Mouse (Mus musculus) CD8-positive naive resting alpha-beta T cell, adult 2 months (primary cell): ENCODE data around the gene Apbb2.

ENCODE experiments used
- DNase-seq, 2 experiments: peaks; one replicate each; pipeline ENCODE4 v3.0.0; 2022; ENCODE audit warnings: low read depth in 2 of 2, low spot score in 2 of 2

The Apbb2 gene

DNA sequence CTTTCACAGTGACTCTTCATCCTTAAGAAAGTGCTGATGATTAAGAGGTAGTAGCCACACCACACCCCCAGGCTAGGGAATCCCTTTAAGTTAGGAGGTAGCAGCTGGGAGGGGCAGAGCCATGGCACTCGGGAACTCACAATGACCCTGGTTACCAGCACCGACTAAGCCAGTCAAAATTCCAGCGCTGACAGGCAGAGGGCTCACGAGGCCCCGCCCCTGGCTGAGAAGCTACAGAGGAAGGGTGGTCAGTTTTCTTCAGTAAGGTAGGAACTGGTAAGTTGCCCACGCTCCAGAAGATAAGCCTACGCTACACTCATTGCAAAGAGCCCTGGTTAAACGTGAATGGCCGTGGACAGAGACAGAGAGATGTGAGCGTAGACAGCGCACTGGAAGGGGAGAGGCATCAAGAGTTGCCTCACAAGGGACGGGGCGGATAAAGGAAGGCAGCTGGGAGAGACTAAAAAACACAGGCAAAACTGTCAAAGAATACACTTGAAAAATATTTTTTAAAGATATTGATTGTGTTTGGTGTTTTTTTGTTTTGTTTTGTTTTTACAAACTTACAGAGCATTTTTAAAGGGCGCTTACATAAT, 100.1 kb downstream of the Apbb2 start:
- no peak for DNase-seq

DNA sequence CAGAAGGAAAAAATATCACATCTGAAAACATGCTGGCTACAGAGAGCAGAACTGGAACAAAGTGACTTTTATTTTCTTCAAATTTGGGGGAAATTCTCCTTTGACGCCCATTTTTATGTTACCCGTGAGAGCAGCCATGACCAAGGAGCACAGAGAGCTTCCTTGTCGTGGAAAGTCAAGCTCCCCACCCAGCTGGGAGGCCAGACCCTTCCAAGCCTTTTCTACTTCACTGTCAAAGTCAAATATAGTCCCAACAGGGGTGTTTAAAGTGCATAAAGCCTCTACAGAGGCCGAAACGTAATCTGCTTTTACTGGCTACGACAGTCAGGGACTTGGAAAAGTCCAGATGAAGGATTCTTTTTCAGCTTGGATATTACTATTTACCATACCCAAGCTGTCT, 101.1 kb downstream of the Apbb2 start:
- no peak for DNase-seq

DNA sequence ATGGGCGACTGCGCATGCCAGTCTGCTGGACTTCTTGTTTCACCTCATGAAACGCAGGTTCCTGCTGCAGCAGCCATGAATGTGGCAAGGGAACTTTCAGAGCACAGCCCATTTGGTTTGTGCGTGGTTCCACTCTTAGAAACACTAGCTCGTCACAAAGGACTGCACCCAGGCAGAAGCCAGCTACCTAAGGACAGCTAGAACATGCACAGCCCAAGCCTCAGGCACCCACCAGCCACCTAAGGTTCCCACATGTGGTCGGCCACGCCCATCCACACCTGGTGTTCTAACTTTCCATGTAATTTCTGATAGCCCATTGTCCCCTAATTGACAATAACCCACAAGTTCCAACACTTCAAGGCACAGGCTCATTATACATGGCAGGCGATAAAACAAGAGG, 102.3 kb downstream of the Apbb2 start:
- no peak for DNase-seq

DNA sequence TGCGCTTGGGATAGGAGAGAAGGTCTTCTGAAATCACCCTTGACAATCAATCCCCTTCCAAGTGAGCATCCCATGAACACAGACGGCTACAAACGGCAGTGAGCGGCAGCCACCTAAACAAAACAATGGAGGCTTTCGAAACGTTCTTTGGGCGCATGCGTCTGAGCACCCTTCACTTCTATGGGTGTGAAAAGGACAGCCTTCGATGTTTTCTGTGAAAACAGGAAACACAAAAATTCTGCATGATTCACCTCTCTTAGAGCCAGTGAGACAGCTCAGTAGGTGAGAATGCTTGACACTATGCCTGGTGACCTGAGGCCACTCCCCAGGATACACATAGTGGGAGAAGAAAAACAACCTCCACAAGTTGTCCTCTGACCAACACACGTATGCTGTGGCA, 103.3 kb downstream of the Apbb2 start:
- DNase-seq = no peak

DNA sequence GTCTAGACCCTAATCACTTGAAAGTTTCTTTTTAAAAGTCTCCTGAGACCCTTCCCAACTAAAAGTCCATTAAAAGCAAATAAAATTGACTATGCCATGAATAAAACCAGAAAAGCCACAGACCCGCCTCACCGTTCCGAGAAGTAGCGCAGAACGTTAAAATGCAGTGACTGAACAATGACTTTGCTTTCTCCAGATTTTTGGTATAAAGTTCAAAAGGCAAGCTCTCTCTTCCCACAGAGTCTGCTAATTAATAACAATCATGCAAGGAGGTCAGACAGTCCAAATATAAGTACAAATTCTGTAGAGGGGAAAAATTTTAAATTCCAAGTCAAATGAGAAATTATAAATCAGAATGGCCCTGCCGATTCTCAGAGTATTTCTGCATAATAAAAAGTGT, 103.9 kb downstream of the Apbb2 start:
- no peak for DNase-seq

DNA sequence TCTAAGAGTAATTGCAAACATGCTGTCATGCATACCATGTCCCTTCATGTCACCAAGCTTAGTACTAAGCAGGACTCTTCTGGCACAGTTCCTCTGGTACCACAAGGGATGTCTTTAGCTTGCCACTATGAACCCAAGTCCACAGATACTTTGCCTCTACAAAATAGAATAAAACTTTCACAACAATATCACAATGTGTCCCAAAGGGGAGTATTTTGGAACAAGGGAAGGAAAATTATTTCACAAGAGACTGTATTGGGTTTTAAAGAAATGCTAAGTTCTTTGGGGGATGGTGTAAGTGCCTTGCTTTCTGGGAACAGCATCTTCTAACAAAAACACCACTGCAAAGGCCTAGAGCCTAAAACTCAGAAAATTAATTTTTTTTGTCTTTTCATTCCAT, 105.2 kb downstream of the Apbb2 start:
- DNase-seq = no peak

DNA sequence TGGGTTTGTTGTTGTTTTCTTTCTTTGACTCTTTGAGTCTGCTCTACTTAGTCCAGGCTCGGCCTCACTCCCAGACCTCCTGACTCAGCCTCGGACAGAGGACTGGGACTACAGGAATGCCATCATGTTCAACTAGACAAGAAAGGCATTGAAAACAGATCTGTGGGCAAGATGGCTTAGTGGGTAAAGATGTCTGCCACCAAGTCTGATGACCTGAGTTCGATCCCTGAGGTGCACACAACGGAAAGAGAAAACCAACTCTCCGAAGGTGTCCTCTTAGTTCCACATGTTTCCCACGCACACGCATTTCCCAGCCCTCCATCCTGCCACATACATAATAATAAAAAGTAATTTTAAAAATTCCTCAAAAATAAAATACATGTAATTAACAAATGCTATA, 106.1 kb downstream of the Apbb2 start:
- DNase-seq = no peak

DNA sequence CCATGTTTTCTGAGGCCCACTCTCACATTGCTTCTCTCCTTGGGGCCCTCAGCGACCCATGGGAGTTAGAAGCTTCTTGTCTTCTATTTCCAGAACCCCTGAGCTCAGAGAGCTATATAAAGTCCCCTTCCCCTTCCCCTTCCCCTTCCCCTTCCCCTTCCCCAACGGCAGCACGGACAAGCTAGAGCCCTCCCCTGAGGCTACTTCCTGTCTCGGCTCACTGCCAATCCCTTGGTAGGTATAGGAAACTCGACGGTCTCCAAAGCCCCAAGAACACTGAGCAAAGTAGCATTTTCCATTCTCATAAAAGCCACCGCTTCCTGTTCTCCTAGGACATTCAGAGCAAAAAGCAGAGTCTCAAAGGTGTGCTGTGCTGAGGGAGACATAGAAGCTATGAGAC, 107.9 kb downstream of the Apbb2 start:
- no peak for DNase-seq

DNA sequence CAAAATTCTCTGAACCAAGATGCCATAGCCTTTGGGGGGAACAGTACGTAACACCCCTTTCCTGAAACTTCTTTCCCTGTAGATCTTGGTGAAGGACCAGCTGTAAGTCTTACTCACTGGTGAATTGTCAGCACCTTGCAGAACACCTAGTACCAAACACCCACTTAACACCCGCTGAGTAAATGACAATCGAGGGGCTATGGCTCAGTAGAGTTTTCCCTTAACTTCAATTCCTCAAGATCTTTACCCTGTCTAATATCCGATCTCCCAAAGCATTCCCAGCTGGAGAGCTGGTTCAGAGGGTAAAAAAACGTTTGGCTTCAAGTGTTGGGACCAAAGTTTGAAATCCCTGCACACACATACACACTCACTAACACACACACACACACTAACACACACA, 109.4 kb downstream of the Apbb2 start:
- no peak for DNase-seq

DNA sequence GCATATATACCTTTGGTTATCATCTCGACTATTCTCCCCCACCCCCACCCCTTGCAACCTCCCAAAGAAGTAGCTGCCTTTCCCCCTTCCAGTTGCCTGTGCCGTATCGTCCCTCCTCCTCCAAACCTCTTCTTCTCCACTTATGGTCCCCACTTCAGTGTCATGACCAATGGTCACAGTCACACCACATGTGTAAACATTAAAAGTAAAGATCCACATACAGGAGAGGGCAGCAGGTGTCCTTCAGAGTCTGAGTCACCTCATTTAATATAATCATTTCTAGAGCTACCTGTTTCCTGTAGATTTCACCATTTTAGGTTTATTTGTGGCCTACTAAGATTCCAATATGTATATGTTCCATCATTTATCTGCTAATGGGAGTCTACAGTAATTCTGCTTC, 113.0 kb downstream of the Apbb2 start:
- DNase-seq = no peak

DNA sequence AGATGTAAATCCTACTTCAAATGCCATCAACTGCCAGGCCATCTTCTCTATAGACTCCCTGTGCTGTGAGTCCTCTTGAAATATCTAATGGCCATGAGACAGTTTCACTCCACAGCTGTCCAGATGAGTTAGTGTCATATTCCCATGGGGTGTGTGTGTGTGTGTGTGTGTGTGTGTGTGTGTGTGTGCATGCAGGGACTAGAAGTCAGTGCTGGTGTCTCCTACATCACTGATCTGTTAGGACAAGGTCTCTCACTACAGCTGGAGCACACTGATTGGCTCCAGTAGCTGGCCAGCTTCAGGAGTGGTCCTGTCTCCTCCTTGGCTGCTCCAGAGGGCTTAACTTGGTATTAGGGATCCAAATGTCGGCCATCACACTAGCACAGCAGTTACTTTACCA, 113.5 kb downstream of the Apbb2 start:
- DNase-seq = no peak

DNA sequence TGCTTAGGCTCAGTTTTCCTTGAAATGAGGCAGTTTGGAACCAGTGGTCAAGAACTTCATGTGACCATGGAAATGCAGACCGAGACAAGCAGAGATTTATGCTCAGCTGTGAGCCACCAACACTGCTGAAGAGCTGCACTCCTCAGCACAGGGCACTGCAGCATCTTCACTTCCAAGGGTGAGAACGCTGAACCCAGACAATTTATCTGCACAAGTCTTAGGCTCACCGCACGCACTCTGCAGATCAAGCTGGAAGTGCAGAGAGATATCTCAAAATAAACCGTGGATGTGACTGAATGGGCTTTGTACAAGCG, 114.2 kb downstream of the Apbb2 start:
- no peak for DNase-seq

DNA sequence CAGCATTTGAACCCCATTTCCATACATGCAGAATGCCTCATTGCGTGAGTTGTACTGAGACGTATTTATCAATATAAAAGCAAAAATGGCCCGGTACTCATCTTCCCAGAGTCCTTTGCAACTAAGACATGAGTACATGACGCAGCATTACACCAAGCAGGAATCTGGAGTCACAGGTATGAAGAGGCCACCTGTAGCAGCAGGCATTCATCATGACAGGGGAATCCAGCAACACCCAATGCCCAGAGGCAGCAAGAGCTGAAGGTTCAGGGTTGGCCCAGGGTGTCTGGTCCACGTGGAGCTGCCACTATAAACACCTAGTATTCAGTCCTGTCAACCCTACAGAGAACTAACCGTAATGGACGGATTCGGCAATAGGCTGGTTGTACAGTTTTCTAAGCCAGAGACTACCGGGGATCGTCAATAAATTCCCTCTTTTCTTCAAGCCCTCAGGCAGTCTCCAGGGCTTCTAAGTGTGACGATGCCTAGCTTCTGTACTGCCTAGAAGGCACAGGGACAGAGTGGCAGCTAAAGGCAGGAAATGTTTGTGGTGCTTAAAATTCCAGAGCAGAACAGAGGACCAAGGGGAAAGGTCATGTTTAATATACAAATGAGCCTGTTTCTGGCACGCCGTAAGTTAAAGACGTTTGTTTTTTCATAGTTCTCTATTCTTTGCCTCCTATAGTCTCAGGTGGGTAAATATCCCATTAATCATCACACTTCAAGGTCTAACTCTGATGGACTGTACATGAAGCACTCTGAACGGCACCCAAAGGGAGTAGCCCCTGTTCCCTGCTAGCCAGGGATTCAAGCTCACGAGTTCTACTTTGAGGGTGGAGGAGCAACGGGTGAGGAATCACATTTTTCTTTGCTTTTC, 114.8 kb downstream of the Apbb2 start:
- no peak for DNase-seq

DNA sequence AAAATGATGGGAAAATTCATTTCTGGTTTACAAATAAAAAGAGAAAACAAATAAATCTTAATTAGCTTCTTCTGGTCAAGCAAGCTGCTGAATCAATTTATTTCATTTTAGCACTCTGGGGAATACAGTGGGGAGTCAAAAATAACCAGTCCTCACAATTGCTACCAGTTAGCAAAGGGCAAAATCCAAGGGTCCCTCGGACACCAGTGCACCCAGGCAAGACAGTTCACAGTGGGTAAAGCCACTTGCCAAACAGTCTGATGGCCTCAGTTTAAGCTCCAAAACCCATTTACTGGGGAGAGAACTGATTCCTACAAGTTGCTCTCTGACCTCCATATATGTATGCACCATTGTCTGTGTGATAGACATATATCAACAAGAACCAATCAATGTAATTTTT, 115.6 kb downstream of the Apbb2 start:
- DNase-seq = no peak

DNA sequence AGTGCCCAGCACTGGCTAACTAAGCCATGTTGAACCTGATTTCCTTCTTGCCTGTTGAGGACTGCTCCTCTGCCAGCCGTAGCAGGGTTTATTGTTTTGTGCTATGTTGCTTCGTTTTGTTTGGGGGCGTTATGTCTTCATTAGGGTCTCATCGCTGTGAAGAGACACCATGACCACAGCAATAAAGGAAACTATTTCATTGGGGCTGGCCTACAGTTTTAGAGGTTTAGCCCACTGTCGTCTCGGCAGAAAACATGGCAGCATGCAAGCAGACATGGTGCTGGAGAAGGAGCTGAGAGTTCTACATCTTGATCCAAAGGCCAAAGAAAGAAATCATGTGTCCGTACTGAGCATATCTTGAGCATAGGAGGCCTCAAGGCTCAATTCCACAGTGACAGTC, 119.0 kb downstream of the Apbb2 start:
- DNase-seq = no peak

DNA sequence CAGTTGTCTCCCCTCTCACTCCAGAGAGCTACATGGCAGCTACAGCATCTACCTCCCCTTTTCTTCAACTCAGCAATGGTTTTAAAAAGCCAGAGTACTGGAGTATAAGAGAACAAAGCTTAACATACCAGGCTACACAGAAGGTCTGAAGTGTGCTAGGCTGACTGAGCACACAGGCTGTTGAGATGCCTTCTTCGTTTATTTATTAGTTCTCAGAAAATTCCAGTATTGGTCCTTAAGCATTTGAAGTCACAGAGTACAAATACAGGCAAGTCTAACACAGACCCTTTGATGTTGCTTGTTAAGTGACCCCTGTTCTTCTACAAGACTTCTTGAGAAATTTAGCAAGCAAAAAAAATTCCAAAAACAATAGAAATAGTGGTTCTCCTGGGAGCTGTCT, 120.4 kb downstream of the Apbb2 start:
- DNase-seq = no peak

DNA sequence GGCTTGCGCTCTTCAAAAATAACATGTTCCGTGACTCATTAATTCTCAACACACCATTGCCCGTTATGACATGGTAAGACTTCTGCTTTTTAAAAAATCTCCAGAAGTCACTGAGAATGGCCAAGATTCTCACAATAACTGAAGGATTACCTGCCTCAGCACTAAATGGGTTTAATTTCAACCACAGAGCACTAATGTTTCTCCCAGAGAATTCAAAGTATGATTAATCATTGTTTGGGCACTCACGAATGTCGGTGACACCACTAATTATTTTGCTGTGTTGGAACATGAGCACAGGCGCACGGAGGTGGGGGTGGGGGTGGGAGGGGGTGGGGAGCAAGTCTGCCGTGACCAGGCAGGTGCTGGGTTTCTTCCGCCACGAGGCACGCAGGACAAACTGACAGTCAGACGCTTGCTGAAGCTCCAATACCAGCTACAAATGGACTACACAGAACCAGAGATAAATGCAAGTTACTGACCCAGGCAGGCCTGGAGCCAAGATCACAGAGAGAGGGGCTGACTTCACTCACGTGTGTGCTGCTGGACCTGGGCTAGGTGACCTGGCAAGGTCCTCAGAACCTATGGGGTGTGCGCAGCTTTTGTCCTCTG, 121.0 kb downstream of the Apbb2 start:
- no peak for DNase-seq

DNA sequence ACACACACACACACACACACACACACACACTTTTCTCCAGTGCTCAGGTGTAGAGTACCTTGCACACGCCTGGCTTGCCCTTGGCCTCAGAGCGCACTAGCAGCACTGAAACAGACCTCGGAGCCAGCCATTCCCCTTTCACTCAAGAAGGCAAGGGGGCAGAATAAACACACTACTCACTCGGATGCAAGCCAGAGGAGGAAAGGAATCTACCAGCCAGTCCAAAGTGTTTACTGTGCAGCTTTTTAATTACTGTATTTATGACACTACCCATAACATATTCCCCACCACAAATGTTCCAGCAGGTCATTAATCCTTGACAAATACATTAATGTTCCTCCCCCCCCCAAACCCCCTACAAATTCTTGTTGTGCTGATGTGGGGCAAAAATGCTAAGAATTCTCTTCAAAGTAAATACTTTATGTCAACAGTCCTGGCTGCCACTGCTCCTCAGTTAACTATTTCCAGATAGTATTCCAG, 121.7 kb downstream of the Apbb2 start:
- no peak for DNase-seq

DNA sequence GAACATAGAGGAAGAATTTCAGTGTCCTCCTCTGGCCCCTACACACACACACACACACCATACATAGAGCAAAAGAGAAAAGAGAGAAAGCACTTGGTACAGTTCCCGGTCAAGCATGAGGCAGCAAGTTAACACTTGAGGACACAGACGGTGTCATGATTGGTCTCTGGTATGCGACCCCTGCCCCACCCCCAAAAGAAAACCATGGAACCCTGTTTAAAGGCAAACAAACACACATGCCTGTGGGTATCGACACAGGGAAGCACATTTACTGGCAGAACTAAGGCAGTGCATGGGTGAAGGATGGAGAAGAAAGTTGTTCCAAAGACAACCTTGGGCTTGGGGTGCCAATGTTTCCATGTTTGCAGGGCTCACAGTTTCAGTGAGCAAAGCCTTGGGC, 123.9 kb downstream of the Apbb2 start:
- DNase-seq = no peak

DNA sequence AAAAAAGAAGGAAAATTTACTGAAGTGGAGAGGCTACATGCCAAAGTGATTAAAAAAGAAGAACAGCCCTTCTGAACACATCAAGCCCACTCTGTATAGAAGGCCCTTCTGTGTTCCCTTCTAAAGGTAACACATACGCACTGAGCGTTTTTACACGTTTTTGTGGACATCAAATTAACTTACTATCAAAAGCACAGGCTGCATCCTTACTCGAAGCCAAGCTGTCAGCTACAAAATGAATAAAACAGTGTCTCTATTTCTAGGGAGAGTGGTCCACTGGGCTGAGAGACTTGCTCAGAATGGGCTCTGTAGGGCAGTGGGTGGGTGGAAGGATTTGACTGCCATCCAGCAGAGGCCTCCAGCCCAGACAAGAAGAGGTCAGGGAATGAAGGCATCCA, 126.0 kb downstream of the Apbb2 start:
- no peak for DNase-seq

DNA sequence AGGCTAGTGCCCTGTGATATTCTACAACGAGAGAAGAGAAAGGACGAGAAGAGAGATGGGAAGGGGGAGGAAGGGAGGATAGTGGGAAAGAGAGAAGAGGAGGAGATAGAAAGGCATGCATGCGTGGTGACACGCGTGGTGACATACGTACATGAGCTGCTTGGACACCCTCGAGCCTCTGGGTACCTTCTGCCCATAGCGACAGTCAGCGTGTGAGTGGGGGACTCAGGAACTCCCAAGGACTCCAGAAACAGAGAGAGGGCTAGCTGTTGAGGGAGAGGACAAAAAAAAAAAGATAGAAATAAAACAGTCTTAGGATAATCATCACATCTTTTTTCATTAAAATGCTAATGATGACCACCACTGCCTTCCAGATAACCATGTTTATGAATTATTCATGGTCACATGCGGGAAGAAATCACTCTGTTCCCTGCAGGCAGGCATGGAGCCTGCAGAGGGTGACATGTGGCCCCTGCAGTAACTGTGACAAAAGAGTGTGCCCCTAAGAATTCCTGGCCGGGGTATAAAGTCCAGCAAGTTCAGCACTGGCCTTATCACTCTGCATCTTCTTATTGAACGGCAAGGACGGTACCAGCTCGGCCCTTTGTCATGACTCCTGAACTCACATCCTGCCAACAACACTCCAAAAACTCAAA, 126.5 kb downstream of the Apbb2 start:
- DNase-seq = no peak

DNA sequence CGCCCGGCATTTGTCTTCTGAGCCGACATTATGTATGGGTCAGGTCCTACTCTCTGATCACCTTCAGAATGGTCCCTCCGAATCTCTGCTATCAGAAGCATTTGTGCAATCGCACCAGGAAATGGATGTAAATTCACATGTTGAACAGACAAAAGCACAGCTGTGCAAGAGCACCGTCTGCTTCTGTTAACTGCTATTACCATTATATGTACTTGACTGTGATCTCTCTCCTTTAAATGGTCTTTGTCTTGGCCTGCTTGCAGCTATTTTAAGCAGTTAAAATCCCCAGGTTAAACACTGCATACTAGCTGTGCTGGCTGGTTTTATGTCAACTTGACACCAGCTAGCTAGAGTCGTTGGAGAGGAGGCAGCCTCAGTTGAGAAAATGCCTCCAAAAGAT, 132.6 kb downstream of the Apbb2 start:
- DNase-seq = no peak
